Mouse (Mus musculus): ENCODE data around the gene Pgm5. TPM values are rescaled to one million over a fixed set of nuclear protein-coding genes. Genes with fewer than 3 reads are reported as not detected.

Gene Pgm5
- polyA plus RNA-seq, 1 experiment from 2014 or later, result 2.8 TPM

DNA sequence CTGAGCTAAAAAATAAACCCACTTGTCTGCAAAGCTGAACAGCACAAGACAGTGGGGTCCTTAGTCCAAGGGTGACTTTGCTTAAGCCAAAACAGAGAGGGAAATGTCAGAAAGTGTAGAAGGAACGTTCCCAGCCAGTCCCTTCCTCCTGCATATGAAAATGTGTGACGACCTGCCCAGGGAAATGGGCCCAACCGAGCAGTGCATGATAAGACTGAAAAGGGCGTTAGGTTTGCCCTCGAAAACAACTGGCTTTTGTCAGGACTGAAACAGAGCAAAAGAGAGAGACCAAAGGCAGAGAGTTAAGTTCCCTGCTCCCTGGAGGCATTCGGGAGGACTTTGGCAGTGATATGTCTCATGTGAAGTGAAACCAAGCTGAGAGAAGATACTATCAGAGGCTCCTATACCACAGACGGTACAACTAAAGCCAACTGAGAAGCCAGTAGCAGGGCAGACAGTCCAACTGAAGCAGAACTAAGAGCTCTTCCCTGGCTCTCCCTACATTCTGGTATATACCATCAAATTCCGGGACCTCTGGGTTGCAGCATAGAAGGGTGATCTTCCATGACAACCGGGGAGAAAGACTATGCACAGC, 68.0 kb downstream of the Pgm5 start:
- no peaks in the 10 kb centered on the region for H3K9me3 ChIP-seq (replicated peaks)
- WGBS, result 69% methylated on average over 9 of the region's 9 CpGs

DNA sequence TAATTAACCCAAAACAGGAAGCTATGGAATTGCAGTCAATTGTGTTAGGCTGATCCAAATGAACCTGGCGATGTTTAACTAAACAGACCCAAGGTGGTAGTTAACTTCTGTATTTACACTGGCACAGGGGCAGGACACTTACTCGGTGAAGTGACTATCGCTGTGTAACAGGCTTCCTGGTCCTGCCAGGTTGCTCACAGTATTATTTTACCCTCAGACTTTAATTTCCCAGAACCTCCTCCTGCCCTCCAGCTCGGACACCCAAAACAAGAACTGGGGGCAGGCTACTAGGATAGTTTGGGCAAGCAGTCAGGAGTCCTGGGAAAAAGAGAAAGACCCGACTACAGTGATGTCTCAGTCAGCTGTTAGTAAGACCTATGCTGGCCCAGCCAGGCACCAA, 68.8 kb downstream of the Pgm5 start:
- no peak overlapping the region for H3K4me3 ChIP-seq (replicated peaks)
- WGBS, result 77% methylated on average over 5 of the region's 5 CpGs
- H3K4me1 ChIP-seq, result peaks cover 12% of the 10 kb centered on the region; the same call in 1 of the 2 replicates
- no peaks in the 10 kb centered on the region for H3K36me3 ChIP-seq
- ATAC-seq (replicated peaks; ENCODE audit: low FRiP score), result no peak
- no peak overlapping the region for H3K27ac ChIP-seq
- H3K9me3 ChIP-seq (replicated peaks), result no peaks in the 10 kb centered on the region
- H3K9ac ChIP-seq, result no peak overlapping the region
- no peaks in the 10 kb centered on the region for H3K27me3 ChIP-seq
- H3K4me2 ChIP-seq, result no peak overlapping the region

More for the DNA sequence above, 68.0 kb downstream of the Pgm5 start:
- no peak overlapping the region for H3K9ac ChIP-seq
- no peak for ATAC-seq (replicated peaks; ENCODE audit: low FRiP score)
- H3K36me3 ChIP-seq, result no peaks in the 10 kb centered on the region
- H3K27ac ChIP-seq, result no peak overlapping the region
- H3K4me3 ChIP-seq (replicated peaks), result no peak overlapping the region
- peaks cover 14% of the 10 kb centered on the region; the same call in 1 of the 2 replicates for H3K4me1 ChIP-seq
- no peaks in the 10 kb centered on the region for H3K27me3 ChIP-seq
- no peak overlapping the region for H3K4me2 ChIP-seq

DNA sequence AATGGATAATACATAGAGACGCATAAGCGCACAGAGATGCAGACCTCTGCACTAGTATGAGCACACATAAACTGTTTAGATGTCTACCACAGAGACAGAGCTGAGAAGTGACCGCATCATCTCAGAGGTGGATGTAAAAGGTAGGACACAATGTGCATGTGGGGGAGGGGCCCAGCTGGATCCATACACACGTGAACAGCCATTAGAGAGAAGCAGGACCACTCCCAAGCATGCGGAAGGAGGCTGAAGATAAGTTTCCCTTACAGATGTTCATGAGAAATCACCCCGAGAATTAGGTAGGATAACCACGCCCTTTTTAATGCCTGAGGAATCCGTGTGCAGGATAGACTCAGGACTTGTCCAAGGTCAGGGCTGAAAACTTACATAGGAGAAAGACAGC, 75.8 kb downstream of the Pgm5 start:
- Histone ChIP-seq H3K4me3 (replicated peaks) (no peak overlapping the region), H3K36me3 (no peaks in the 10 kb centered on the region), H3K27ac (no peak overlapping the region), H3K4me2 (no peak overlapping the region), H3K27me3 (no peaks in the 10 kb centered on the region), H3K9me3 (replicated peaks) (no peaks in the 10 kb centered on the region), H3K9ac (no peak overlapping the region), H3K4me1 (peaks cover 16% of the 10 kb centered on the region)
- WGBS, result 83% methylated on average over 8 of the region's 8 CpGs
- no peak for ATAC-seq (replicated peaks; ENCODE audit: low FRiP score)

DNA sequence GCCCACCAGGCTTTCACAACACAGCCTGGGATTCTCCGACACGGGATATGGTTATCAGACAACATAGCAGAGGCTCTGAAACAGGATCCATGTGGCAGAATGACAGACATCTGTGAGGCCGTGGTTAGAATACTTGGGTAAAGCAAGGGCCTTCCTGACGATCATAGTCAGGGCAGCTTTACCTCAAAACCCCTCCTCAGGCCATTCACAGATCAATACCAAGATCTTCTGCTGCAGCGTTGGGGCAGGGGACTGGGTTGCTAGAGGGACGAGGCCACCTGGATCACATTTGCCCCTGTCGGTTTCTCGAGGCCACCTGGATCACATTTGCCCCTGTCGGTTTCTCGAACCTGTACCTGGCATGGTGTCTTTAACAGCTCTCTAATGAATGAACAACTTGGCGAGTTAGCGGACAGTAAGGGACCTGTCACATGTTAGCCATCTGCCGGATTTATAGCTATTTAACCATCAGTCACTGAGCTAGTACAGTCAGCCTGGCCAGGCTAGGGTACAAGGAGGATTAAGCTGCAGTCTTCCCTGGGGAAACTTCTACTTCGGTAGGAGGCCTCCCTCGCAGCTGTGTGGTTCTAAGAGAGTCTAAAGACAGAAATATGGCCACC, 76.5 kb downstream of the Pgm5 start:
- no peaks in the 10 kb centered on the region for H3K36me3 ChIP-seq
- no peaks in the 10 kb centered on the region for H3K27me3 ChIP-seq
- no peak for ATAC-seq (replicated peaks; ENCODE audit: low FRiP score)
- no peak overlapping the region for H3K9ac ChIP-seq
- H3K27ac ChIP-seq, result no peak overlapping the region
- H3K4me3 ChIP-seq (replicated peaks), result no peak overlapping the region
- H3K4me1 ChIP-seq, result peaks cover 23% of the 10 kb centered on the region
- H3K4me2 ChIP-seq, result no peak overlapping the region
- WGBS, result 65% methylated on average over 15 of the region's 15 CpGs
- no peaks in the 10 kb centered on the region for H3K9me3 ChIP-seq (replicated peaks)

DNA sequence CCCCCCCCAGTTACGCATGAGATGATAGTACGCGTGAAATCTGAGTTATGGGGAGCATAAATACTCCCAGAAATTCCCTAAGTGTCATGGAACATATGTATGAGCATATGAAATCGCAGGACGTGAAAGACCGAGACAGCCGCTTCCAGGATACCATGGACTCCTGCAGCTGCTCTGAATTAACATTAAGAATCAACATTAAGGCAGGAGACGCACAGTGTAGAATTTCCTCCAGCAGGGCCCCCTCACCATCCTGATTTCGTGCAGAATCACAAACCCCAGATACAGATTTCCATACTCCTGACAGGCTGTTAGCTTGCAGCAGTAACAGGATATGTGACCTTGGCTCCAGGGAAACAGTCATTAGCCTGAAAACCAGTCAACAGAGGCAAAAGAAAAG, 77.9 kb downstream of the Pgm5 start:
- 41% methylated on average over 9 of the region's 9 CpGs for WGBS
- no peak overlapping the region for H3K4me3 ChIP-seq (replicated peaks)

DNA sequence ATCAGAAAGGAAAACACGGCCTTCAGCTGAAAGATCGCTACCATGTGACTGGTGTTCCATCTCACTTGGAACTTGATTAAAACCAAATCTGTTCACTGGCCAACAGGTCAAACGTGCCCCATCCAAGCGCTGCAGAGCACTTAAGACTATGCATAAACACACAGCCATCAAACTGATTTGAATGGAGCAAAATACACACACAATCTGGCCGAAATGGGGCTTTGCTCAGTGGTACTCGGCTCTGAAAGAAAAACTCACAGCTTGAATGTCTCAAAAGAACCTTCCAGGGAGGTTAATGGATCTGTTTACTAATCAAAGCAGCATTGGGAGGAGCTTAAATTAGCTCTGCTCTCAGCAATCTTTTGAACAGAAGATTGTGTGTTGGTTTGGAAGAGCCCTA, 81.7 kb downstream of the Pgm5 start:
- no peak; the same call in 1 of the 2 replicates for ATAC-seq (replicated peaks; ENCODE audit: low FRiP score)
- H3K4me3 ChIP-seq (replicated peaks), result no peak overlapping the region

More for the DNA sequence above, 77.9 kb downstream of the Pgm5 start:
- Histone ChIP-seq H3K9me3 (replicated peaks) (no peaks in the 10 kb centered on the region), H3K27ac (no peak overlapping the region), H3K4me1 (peaks cover 36% of the 10 kb centered on the region), H3K9ac (no peak overlapping the region), H3K4me2 (no peak overlapping the region), H3K36me3 (no peaks in the 10 kb centered on the region), H3K27me3 (no peaks in the 10 kb centered on the region)
- no peak for ATAC-seq (replicated peaks; ENCODE audit: low FRiP score)

DNA sequence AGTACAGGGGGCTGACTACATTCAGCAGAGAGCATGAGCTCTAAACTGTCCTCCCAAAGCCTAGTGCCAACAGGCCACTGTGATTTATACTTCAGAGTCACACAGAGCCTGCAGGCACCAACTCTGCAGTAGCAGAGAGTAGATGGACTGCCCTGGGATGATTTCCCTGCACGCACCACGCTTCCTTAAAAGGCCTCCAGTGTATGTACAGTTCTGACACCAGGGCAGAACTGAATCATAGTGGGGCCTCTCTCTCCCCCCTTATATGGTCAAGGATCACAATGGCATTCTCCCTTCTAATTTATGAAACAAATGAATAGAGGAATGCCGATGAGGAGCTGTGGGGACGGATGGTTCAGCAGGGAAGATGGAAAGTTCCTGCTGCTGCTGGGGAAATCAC, 91.3 kb downstream of the Pgm5 start:
- H3K9ac ChIP-seq, result no peak overlapping the region
- WGBS, result 50% methylated on average over 4 of the region's 4 CpGs
- no peak overlapping the region for H3K4me2 ChIP-seq
- peak; percentile 67; the same call in 1 of the 2 replicates for ATAC-seq (replicated peaks; ENCODE audit: low FRiP score)
- H3K36me3 ChIP-seq, result no peaks in the 10 kb centered on the region
- no peaks in the 10 kb centered on the region for H3K9me3 ChIP-seq (replicated peaks)
- H3K4me1 ChIP-seq, result no peaks in the 10 kb centered on the region
- H3K27me3 ChIP-seq, result no peaks in the 10 kb centered on the region
- 0 out of 2 replicates have a peak overlapping the region, but pooled peaks have one; percentile 6 for H3K27ac ChIP-seq
- H3K4me3 ChIP-seq (replicated peaks), result no peak overlapping the region

More for the DNA sequence above, 81.7 kb downstream of the Pgm5 start:
- H3K4me1 ChIP-seq, result peaks cover 34% of the 10 kb centered on the region
- H3K9me3 ChIP-seq (replicated peaks), result no peaks in the 10 kb centered on the region
- no peak overlapping the region for H3K4me2 ChIP-seq
- H3K27ac ChIP-seq, result peak overlapping the region; percentile 45
- WGBS, result 40% methylated on average over 6 of the region's 6 CpGs
- no peaks in the 10 kb centered on the region for H3K36me3 ChIP-seq
- no peak overlapping the region for H3K9ac ChIP-seq
- H3K27me3 ChIP-seq, result no peaks in the 10 kb centered on the region

DNA sequence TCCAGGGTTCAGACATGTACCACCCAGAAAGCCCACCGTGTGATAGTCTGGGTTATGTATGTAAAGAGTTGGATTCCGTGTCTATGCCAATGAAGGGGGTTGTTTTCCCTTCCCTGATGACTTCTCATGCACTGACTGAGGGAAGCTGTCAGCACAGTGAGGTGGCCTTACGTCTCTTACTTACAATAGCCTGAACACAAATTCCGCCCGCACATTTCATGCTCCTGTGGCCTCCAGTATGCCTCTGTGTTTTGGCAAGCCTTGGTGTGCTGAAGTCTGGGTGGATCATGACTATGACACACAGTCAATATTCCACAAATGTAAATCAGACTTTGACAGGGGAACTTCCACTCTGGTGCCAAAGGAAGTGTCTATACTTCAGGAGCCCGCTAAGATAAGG, 94.3 kb downstream of the Pgm5 start:
- Histone ChIP-seq H3K4me1 (peaks cover 4% of the 10 kb centered on the region), H3K27ac (no peak overlapping the region), H3K4me3 (replicated peaks) (no peak overlapping the region), H3K27me3 (no peaks in the 10 kb centered on the region), H3K36me3 (no peaks in the 10 kb centered on the region), H3K9ac (no peak overlapping the region), H3K4me2 (no peak overlapping the region), H3K9me3 (replicated peaks) (no peaks in the 10 kb centered on the region)
- 88% methylated on average over 6 of the region's 6 CpGs for WGBS
- no peak for ATAC-seq (replicated peaks; ENCODE audit: low FRiP score)

DNA sequence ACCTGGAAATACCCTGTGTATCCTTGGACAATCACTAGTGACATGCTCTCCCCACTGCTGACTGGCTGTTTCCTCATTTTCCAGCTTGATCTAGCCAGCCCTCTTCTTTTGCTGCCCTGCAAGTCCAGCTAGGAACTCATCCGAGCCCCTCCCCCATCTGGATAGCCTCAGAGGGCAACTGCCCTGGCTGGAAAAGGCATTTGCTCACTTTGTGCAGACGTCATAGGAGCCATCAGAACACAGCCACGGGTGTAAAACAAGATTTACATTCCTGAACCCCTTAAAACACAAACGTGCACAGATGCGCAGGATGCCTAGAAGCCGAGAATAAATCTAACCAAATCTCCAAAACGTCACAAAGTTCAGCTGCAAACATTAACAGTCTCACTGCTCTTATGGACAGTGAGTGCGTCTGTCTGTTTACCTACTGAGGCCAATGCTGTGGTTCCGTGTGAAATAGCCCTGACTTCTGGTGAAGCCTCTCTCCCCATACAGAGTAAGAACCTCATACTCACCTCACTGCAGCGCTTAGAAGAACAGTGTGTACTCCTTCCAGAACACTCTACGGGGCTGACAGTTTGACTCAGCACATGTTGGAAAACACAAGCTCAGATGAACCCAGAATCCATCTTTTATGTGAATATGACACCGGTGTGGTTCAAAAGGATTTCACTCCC, 99.0 kb downstream of the Pgm5 start:
- 36% methylated on average over 12 of the region's 12 CpGs for WGBS
- H3K9me3 ChIP-seq (replicated peaks), result no peaks in the 10 kb centered on the region
- H3K36me3 ChIP-seq, result no peaks in the 10 kb centered on the region
- peaks cover 8% of the 10 kb centered on the region for H3K4me1 ChIP-seq
- H3K9ac ChIP-seq, result no peak overlapping the region
- no peak overlapping the region for H3K4me2 ChIP-seq
- 0 out of 2 replicates have a peak overlapping the region, but pooled peaks have one; percentile 3 for H3K27ac ChIP-seq
- H3K27me3 ChIP-seq, result no peaks in the 10 kb centered on the region
- H3K4me3 ChIP-seq (replicated peaks), result no peak overlapping the region
- ATAC-seq (replicated peaks; ENCODE audit: low FRiP score), result no peak

DNA sequence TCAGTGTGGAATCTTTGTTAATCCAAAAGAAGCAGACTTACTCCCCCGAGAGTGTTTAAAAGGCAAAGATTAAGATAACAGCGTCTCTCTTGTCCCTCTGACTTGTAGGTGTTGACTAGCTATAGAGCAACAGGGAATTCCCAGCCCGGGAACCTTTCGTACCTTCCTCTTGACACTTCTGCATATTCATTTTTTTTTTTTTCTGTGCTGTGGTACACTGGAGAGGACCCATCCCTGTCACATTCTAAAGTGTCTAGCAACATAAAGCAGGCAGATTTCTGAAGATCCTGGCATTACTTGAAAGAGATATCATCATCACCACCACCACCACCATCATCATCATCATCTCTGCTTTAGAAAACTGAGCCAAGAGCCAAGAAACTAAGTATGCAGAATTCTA, 105.0 kb downstream of the Pgm5 start:
- Histone ChIP-seq H3K27ac (no peak overlapping the region), H3K4me1 (peaks cover 25% of the 10 kb centered on the region), H3K36me3 (no peaks in the 10 kb centered on the region), H3K27me3 (no peaks in the 10 kb centered on the region), H3K9me3 (replicated peaks) (no peaks in the 10 kb centered on the region), H3K4me2 (no peak overlapping the region), H3K9ac (no peak overlapping the region), H3K4me3 (replicated peaks) (no peak overlapping the region)
- WGBS, result 73% methylated on average over 4 of the region's 4 CpGs
- ATAC-seq (replicated peaks; ENCODE audit: low FRiP score), result no peak

DNA sequence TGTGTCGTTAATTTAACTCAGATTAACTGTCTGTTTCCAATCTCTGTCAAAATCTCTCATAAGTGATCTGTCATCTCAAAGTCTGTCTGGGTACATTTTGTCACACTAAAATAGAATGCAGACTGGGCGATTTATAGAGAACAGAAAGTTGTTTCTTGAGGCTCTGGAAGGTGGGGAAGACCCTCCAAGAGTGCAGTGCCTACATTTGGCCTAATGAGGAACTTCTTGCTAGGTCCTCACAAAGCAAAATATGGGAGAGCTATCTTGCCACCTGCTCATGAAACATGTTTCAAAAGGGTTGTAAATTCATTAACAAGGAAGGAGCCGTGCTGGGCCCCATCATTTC, 107.2 kb downstream of the Pgm5 start:
- Histone ChIP-seq H3K4me3 (replicated peaks) (no peak overlapping the region), H3K4me2 (no peak overlapping the region; the same call in 1 of the 2 replicates), H3K4me1 (peaks cover 25% of the 10 kb centered on the region), H3K9ac (no peak overlapping the region), H3K36me3 (no peaks in the 10 kb centered on the region), H3K9me3 (replicated peaks) (no peaks in the 10 kb centered on the region), H3K27ac (0 out of 2 replicates have a peak overlapping the region, but pooled peaks have one; percentile 67), H3K27me3 (no peaks in the 10 kb centered on the region)
- ATAC-seq (replicated peaks; ENCODE audit: low FRiP score), result no peak
- WGBS, result 64% methylated on average over 3 of the region's 3 CpGs

DNA sequence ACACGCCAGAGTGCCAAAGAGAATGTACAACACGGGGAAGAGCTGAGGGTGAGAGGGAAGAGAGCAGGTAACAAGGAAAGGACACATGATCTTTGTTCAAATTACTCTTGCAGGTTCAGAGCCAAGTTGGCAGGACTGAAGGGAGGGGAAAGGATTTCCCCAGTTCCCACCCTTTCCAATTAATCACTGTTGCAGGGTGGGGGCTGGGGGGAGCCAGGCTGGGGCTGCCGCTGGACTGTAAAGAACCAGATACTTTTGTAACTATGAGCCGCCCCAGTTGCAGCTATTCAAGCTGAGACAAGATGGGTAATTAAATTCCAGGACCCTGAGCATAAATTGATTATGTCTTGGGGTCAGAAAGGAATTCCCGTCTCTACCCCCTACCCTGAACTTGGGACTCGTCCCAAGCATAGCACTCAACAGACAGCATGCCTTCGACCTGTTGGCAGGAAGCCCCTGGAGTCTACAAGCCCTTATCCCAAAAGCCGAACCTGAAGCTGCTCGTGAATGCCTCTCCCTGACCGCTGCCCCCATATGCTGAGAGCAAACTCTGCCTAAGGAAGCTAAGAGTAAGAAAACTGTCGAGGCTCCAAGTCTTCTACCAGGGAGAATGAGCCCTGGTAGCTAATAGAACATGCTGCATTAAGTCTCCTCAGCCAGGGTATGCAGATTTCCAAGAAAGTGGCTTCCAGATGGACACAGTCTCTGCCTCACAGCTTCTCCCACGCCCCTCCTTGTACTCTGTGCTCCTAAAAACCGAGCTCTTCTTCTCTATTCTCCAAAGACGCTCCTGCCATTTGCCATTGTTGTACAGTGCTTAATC, 107.8 kb downstream of the Pgm5 start:
- ATAC-seq (replicated peaks; ENCODE audit: low FRiP score), result peak; percentile 80
- 22% methylated on average over 14 of the region's 14 CpGs for WGBS
- no peaks in the 10 kb centered on the region for H3K36me3 ChIP-seq
- no peaks in the 10 kb centered on the region for H3K27me3 ChIP-seq
- H3K9me3 ChIP-seq (replicated peaks), result no peaks in the 10 kb centered on the region
- H3K4me1 ChIP-seq, result peaks cover 25% of the 10 kb centered on the region
- peak overlapping the region; percentile 33 for H3K4me2 ChIP-seq
- H3K27ac ChIP-seq, result peak overlapping the region; percentile 67
- no peak overlapping the region for H3K4me3 ChIP-seq (replicated peaks)
- no peak overlapping the region for H3K9ac ChIP-seq

Data from kidney, embryonic 15.5 days (tissue).